Mouse (Mus musculus) CH12.LX (cell line): ENCODE results near the gene Mrpl54. TPM values are rescaled to one million over a fixed set of nuclear protein-coding genes. Genes with fewer than 3 reads are reported as not detected.

Source experiments
- DNase-seq: peaks from one replicate; pipeline ENCODE4 v3.0.0-alpha.2; 2013; ENCODE audit errors: extremely low read depth
- H3K27ac ChIP-seq: 2 replicates; pipeline ENCODE4 v1.5.1; 2012; ENCODE audit warnings: low read depth, mild to moderate bottlenecking, control low read depth, moderate library complexity; ENCODE audit not compliant: insufficient read depth
- H3K27me3 ChIP-seq: replicated peaks from 2 replicates; pipeline ENCODE3; 2012; ENCODE audit warnings: inconsistent platforms
- H3K36me3 ChIP-seq, 2 experiments: replicated peaks in 1 of 2; 2 replicates each; pipeline versions ENCODE3 to v1.6.1; 2012; ENCODE audit warnings: inconsistent platforms in 1 of 2, low read length in 1 of 2, mild to moderate bottlenecking in 1 of 2, mixed read lengths in 1 of 2, moderate library complexity in 1 of 2; ENCODE audit not compliant: control insufficient read depth in 1 of 2, insufficient read depth in 1 of 2
- H3K4me1 ChIP-seq, 2 experiments: 2 replicates each; pipeline ENCODE4 v1.6.1; 2012; ENCODE audit warnings: inconsistent platforms in 1 of 2, moderate library complexity in 1 of 2; ENCODE audit not compliant: insufficient read depth in 2 of 2, control insufficient read depth in 1 of 2
- H3K4me2 ChIP-seq: 2 replicates; pipeline ENCODE4 v1.6.1; 2012; ENCODE audit warnings: low read depth, mild to moderate bottlenecking, control low read depth; ENCODE audit not compliant: poor library complexity, insufficient read depth, severe bottlenecking
- H3K4me3 ChIP-seq, 3 experiments: fragments of 150-350 bp in 1 of 3; sonication (generic) in 1 of 3; replicated peaks in 1 of 3; 2 replicates each; pipeline versions ENCODE3 to v1.5.1; 2011 to 2012; ENCODE audit warnings: low read depth in 2 of 3, low read length in 2 of 3, mild to moderate bottlenecking in 2 of 3, moderate library complexity in 2 of 3, control low read depth in 1 of 3, improper control_type of control experiment in 1 of 3, inconsistent platforms in 1 of 3, mixed read lengths in 1 of 3; ENCODE audit not compliant: poor library complexity in 1 of 3
- H3K79me2 ChIP-seq: replicated peaks from 2 replicates; pipeline ENCODE4 v1.6.1; 2012; ENCODE audit warnings: mild to moderate bottlenecking, moderate library complexity; ENCODE audit not compliant: control insufficient read depth, poor library complexity, insufficient read depth, severe bottlenecking; ENCODE audit errors: extremely low read depth
- H3K9ac ChIP-seq: 2 replicates; pipeline ENCODE4 v1.6.1; 2012; ENCODE audit warnings: low read depth, mild to moderate bottlenecking, control low read depth, moderate library complexity; ENCODE audit not compliant: insufficient read depth
- H3K9me3 ChIP-seq: replicated peaks from 2 replicates; pipeline ENCODE3; 2012; ENCODE audit warnings: low read length, inconsistent platforms, mixed read lengths
- BHLHE40 ChIP-seq: IDR thresholded peaks from 2 replicates; pipeline ENCODE4 v1.6.1; 2011; ENCODE audit warnings: mild to moderate bottlenecking, low read depth, low read length, improper control_type of control experiment
- CHD1 ChIP-seq: IDR thresholded peaks from 2 replicates; pipeline ENCODE4 v1.6.1; 2012; ENCODE audit warnings: low read depth, low read length, improper control_type of control experiment, inconsistent platforms
- CHD2 ChIP-seq: IDR thresholded peaks from 2 replicates; pipeline ENCODE4 v1.6.1; 2011; ENCODE audit warnings: low read length, improper control_type of control experiment
- E2F4 ChIP-seq: IDR thresholded peaks from 2 replicates; pipeline ENCODE4 v1.6.1; 2011; ENCODE audit warnings: low read depth, low read length, improper control_type of control experiment; ENCODE audit not compliant: insufficient replicate concordance
- EP300 ChIP-seq: IDR thresholded peaks from 2 replicates; pipeline ENCODE4 v1.6.1; 2011; ENCODE audit warnings: low read length, improper control_type of control experiment
- GABPA ChIP-seq: IDR thresholded peaks from 2 replicates; pipeline ENCODE4 v1.6.1; 2012; ENCODE audit warnings: low read depth, low read length, improper control_type of control experiment, inconsistent platforms; ENCODE audit not compliant: insufficient replicate concordance
- HCFC1 ChIP-seq: IDR thresholded peaks from 2 replicates; pipeline ENCODE4 v1.6.1; 2012; ENCODE audit warnings: low read depth, mild to moderate bottlenecking, inconsistent platforms, low read length, improper control_type of control experiment
- JUN ChIP-seq: IDR thresholded peaks from 2 replicates; pipeline ENCODE4 v1.6.1; 2011; ENCODE audit warnings: low read depth, mild to moderate bottlenecking, low read length, improper control_type of control experiment, moderate library complexity; ENCODE audit not compliant: insufficient read depth
- JUND ChIP-seq: conservative IDR thresholded peaks from 2 replicates; pipeline ENCODE4 v1.6.1; 2011; ENCODE audit warnings: low read depth, low read length, improper control_type of control experiment
- KAT2A ChIP-seq: IDR thresholded peaks from 2 replicates; pipeline ENCODE4 v1.6.1; 2012; ENCODE audit warnings: low read length, improper control_type of control experiment, inconsistent platforms; ENCODE audit not compliant: insufficient replicate concordance
- MAX ChIP-seq: IDR thresholded peaks from 2 replicates; pipeline ENCODE4 v1.6.1; 2011; ENCODE audit warnings: low read length, improper control_type of control experiment
- MEF2A ChIP-seq: IDR thresholded peaks from 2 replicates; pipeline ENCODE4 v1.6.1; 2014; ENCODE audit warnings: low read depth, mild to moderate bottlenecking, inconsistent platforms, low read length, improper control_type of control experiment, borderline replicate concordance
- MXI1 ChIP-seq: IDR thresholded peaks from 2 replicates; pipeline ENCODE4 v1.6.1; 2011; ENCODE audit warnings: mild to moderate bottlenecking, low read depth, low read length, improper control_type of control experiment
- MYC ChIP-seq: IDR thresholded peaks from 2 replicates; pipeline ENCODE4 v1.6.1; 2011; ENCODE audit warnings: low read depth, mild to moderate bottlenecking, improper control_type of control experiment, low read length
- POLR2A ChIP-seq: IDR thresholded peaks from 2 replicates; pipeline ENCODE4 v1.6.1; 2011; ENCODE audit warnings: low read depth, mild to moderate bottlenecking, improper control_type of control experiment, low read length
- RAD21 ChIP-seq: IDR thresholded peaks from 2 replicates; pipeline ENCODE4 v1.6.1; 2011; ENCODE audit warnings: low read depth, mild to moderate bottlenecking, low read length, improper control_type of control experiment, moderate library complexity
- SMC3 ChIP-seq: IDR thresholded peaks from 2 replicates; pipeline ENCODE4 v1.6.1; 2011; ENCODE audit warnings: low read depth, low read length, improper control_type of control experiment
- TBP ChIP-seq: conservative IDR thresholded peaks from 2 replicates; pipeline ENCODE4 v1.6.1; 2011; ENCODE audit warnings: low read depth, low read length, improper control_type of control experiment
- TCF12 ChIP-seq: IDR thresholded peaks from 2 replicates; pipeline ENCODE4 v1.6.1; 2014; ENCODE audit warnings: low read depth, mild to moderate bottlenecking, inconsistent platforms, low read length, improper control_type of control experiment
- UBTF ChIP-seq: IDR thresholded peaks from 2 replicates; pipeline ENCODE4 v1.6.1; 2012; ENCODE audit warnings: low read depth, mild to moderate bottlenecking, inconsistent platforms, low read length, improper control_type of control experiment, moderate library complexity
- USF2 ChIP-seq: conservative IDR thresholded peaks from 2 replicates; pipeline ENCODE4 v1.6.1; 2011; ENCODE audit warnings: low read depth, low read length, improper control_type of control experiment
- ZC3H11A ChIP-seq: IDR thresholded peaks from 2 replicates; pipeline ENCODE4 v1.6.1; 2012; ENCODE audit warnings: low read depth, mild to moderate bottlenecking, inconsistent platforms, low read length, improper control_type of control experiment
- ZKSCAN1 ChIP-seq: IDR thresholded peaks from 2 replicates; pipeline ENCODE4 v1.6.1; 2012; ENCODE audit warnings: low read depth, inconsistent platforms, low read length, improper control_type of control experiment, borderline replicate concordance
- ZNF384 ChIP-seq: IDR thresholded peaks from 2 replicates; pipeline ENCODE4 v1.6.1; 2012; ENCODE audit warnings: low read depth, low read length, improper control_type of control experiment, inconsistent platforms
- dilution Hi-C: fragments of 300-500 bp; cut with MboI; formaldehyde crosslinking; loops from 2 replicates; pipeline ENCODE4 v1.14.3; 2020; ENCODE audit warnings: low sequenced_read_pairs; ENCODE audit not compliant: extremely low pct_unique_long_range_greater_than_20kb, extremely low pct_ligation_motif_present
- in situ Hi-C: fragments of 300-500 bp; cut with MboI; formaldehyde crosslinking; loops from 3 replicates; pipeline ENCODE4 v1.14.3; 2019; ENCODE audit warnings: low sequenced_read_pairs, low pct_ligation_motif_present, low pct_unique_long_range_greater_than_20kb, mixed read lengths
- polyA plus RNA-seq: library from polyadenylated mRNA; unstranded; fragments of >175 nt; gene quantifications from 2 replicates; pipeline ENCODE4 v1.2.1, GENCODE M21; 2012; ENCODE audit warnings: low read depth; ENCODE audit not compliant: insufficient read length
- total RNA-seq, 2 experiments: library from RNA; depleted of rRNA; stranded (reverse); fragments of 300-350 nt in 1 of 2; fragments of >200 nt in 1 of 2; gene quantifications; 2 replicates each; pipeline ENCODE4 v1.2.3; 2012 to 2014

The Mrpl54 gene
- total and polyA plus RNA-seq, 3 experiments, result 104 to 167 (median 128) TPM

- H3K4me1 ChIP-seq, result peaks cover 14 to 17% of the 10 kb centered on the region in 2 experiments
- no peaks in the 10 kb centered on the region for H3K9me3 ChIP-seq
- DNase-seq, result no peak
- H3K9ac ChIP-seq, result no peak overlapping the region
- H3K79me2 ChIP-seq, result no peaks in the 10 kb centered on the region
- in situ Hi-C loops (no loop called here), dilution Hi-C loops (no loop called here)
- H3K4me2 ChIP-seq, result no peak overlapping the region
- TF ChIP-seq ZNF384, result no peak
- no peak for TF ChIP-seq ZKSCAN1
- no peak for TF ChIP-seq CHD1
- TF ChIP-seq, all 38 proteins: peak for 0
- Histone ChIP-seq H3K36me3 (peaks cover 0 to 42% of the 10 kb centered on the region in 2 experiments), H3K27me3 (peaks cover 3% of the 10 kb centered on the region), H3K4me3 (no peak overlapping the region), H3K27ac (no peak overlapping the region)
Observed at GRCm38 (mm10) chr10:81234206-81234605, 32.5 kb downstream of the Mrpl54 start.

DNA sequence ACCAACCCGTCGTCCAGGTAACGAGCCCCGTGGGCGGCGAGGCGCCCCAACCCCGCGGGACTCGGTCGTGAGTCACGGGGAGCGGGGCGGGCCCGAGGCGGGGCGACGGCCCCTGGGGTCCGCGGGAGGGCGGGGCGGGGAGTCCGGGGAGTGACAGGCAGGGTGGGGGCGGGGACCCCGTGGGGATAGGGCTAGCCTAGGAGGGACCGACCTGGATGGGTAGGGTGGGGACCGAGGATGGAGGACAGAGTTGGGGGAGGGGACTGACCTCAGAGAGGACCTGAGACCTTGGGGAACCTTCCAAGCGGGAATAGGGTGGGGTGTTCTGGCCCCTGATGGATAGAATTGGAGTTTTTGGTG is 33.5 kb downstream of the Mrpl54 start:
- H3K9ac ChIP-seq, result peak overlapping the region; percentile 80
- TF ChIP-seq POLR2A (no peak), CHD2 (0 out of 2 replicates have a peak, but pooled peaks have one; percentile 33)
- H3K4me3 ChIP-seq, result peak overlapping the region; percentile 65 to 83 (median 73)
- peaks cover 0 to 38% of the 10 kb centered on the region in 2 experiments for H3K36me3 ChIP-seq
- peak overlapping the region; percentile 76 for H3K4me2 ChIP-seq
- H3K27ac ChIP-seq, result no peak overlapping the region
- in situ Hi-C loops (no loop called here), dilution Hi-C loops (no loop called here)
- no peaks in the 10 kb centered on the region for H3K79me2 ChIP-seq
- peaks cover 13% of the 10 kb centered on the region for H3K27me3 ChIP-seq
- no peak for DNase-seq
- peaks cover 14 to 17% of the 10 kb centered on the region in 2 experiments for H3K4me1 ChIP-seq
- no peaks in the 10 kb centered on the region for H3K9me3 ChIP-seq

DNA sequence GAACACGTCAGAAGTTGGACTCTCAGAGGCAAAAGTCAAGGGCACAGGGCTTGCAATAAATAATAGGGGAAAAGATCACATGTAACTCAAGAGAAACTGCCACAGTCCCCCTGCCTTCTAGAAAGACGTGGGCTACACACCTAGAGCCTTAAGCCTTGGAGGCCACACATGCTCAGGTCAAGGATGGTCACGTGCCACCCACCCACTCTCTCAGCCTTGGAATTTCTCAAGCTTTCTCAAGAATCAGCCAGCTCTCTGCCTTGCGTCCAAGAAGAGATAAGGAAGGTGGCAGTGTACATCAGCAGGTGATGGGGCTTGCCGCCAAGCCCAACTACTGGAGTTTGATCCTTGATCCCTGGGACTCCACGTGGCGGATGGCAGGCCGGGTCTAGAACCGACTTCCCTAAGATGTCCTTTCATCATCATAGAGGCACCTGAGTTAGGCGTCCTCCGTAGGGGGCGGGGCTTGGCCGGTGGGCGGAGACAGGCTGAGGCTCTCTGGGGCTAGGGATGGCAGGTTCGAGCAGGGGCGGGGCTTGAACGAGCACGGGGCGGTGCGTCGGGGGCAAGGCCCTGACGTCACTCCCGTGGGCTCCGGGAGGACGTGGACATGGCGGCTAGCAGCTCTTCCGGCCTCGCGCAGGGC is 34.0 kb downstream of the Mrpl54 start, which contains the start of gene Zfr2:
TSS of gene Zfr2 (plus strand) at position 576 of the 646 bp plus-strand sequence.
- Histone ChIP-seq H3K27me3 (peaks cover 16% of the 10 kb centered on the region), H3K4me2 (peak within 1 kb of the TSS; percentile 76), H3K27ac (no peak within 1 kb of the TSS), H3K79me2 (no peaks in the 10 kb centered on the region), H3K36me3 (peaks cover 0 to 33% of the 10 kb centered on the region in 2 experiments), H3K4me3 (peak within 1 kb of the TSS; percentile 65 to 83 (median 73)), H3K9ac (peak within 1 kb of the TSS; percentile 80), H3K4me1 (peaks cover 14 to 17% of the 10 kb centered on the region in 2 experiments), H3K9me3 (no peaks in the 10 kb centered on the region)
- in situ Hi-C loops (no loop called here), dilution Hi-C loops (no loop called here)
- peak; percentile 97 for DNase-seq
- TF ChIP-seq KAT2A, result no peak
- TF ChIP-seq JUND, result no peak
- TF ChIP-seq GABPA, result no peak
- TF ChIP-seq JUN, result no peak
- TF ChIP-seq RAD21, result no peak
- TF ChIP-seq HCFC1, result 0 out of 2 replicates have a peak, but pooled peaks have one; percentile 11
- TF ChIP-seq SMC3, result no peak
- peak; percentile 69; the same call in 1 of the 2 replicates for TF ChIP-seq MXI1
- TF ChIP-seq TCF12, result peak; percentile 51; the same call in 1 of the 2 replicates
- peak; percentile 89 for TF ChIP-seq BHLHE40
- no peak for TF ChIP-seq EP300
- TF ChIP-seq MYC, result peak; percentile 97
- TF ChIP-seq MAX, result peak; percentile 93
- TF ChIP-seq POLR2A, result peak; percentile 72
- 0 out of 2 replicates have a peak, but pooled peaks have one; percentile 26 for TF ChIP-seq TBP
- TF ChIP-seq ZNF384, result no peak
- TF ChIP-seq E2F4, result no peak
- no peak for TF ChIP-seq ZC3H11A
- TF ChIP-seq UBTF, result no peak
- no peak for TF ChIP-seq CHD1
- TF ChIP-seq MEF2A, result no peak
- peak; percentile 66 for TF ChIP-seq USF2
